Mouse (Mus musculus): ENCODE measurements around the gene Tnfaip2. TPM values are rescaled to one million over a fixed set of nuclear protein-coding genes. Genes with fewer than 3 reads are reported as not detected.

The Tnfaip2 gene
- total and polyA plus RNA-seq, 3 experiments = 94.7 to 123 (median 101) TPM

DNA sequence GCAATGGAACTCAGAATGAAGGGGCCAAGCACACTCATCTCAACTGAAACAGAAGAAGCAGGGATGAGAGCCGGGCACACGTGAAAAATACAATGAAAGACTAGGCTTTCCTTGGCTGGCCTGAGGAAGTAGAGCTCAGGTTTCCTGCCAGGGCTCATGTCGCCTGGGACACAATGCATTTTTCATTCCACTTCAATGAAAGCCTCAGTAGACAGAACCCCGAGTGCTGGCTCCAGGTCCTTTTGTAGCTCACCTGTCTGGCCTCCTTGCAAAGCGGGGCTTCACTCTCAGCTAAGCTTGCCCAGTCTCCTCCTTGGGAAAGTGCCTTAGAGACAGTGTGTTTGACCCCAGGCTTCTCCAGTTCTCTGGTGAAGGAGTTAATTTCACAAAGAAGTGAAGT is 36.7 kb downstream of the Tnfaip2 start:
- Histone ChIP-seq H3K4me3 (ENCODE audit: low read depth, low read length) (no peak overlapping the region), H3K36me3 (replicated peaks) (no peaks in the 10 kb centered on the region), H3K27me3 (ENCODE audit: insufficient read depth, low read length) (peaks cover 59% of the 10 kb centered on the region), H3K4me1 (ENCODE audit: insufficient read depth, low read depth, low read length) (no peaks in the 10 kb centered on the region; the same call in 1 of the 2 replicates), H3K9me3 (replicated peaks) (0 out of 2 replicates have a peak, but pooled peaks cover 3% of the 10 kb centered on the region)
- no peak for TF ChIP-seq GATA1 (IDR thresholded peaks at IDR 0.05; ENCODE audit: borderline replicate concordance, low read length)
- no peak for TF ChIP-seq GATA2 (IDR thresholded peaks at IDR 0.05; ENCODE audit: borderline replicate concordance, low read depth, low read length)
- no peak for TF ChIP-seq CTCF (IDR thresholded peaks at IDR 0.05; ENCODE audit: low read depth, low read length)
- no peak for TF ChIP-seq TAL1 (conservative IDR thresholded peaks at IDR 0.05; ENCODE audit: low read depth, low read length)
- TF ChIP-seq POLR2AphosphoS5 (IDR thresholded peaks at IDR 0.05; ENCODE audit: insufficient replicate concordance, low read depth, low read length) = no peak
- ATAC-seq (ENCODE audit: extremely low read depth, insufficient number of reproducible peaks, low FRiP score, poor library complexity, severe bottlenecking) = no peak
- DNase-seq (ENCODE audit: low spot score) = no peak

GRCm38 (mm10) chr12:111479917-111480316 is 37.6 kb downstream of the Tnfaip2 start:
- DNase-seq (ENCODE audit: low spot score) = no peak
- Histone ChIP-seq H3K4me1 (ENCODE audit: insufficient read depth, low read depth, low read length) (no peaks in the 10 kb centered on the region), H3K27me3 (ENCODE audit: insufficient read depth, low read length) (peaks cover 53% of the 10 kb centered on the region), H3K9me3 (replicated peaks) (peaks cover 3% of the 10 kb centered on the region; the same call in 1 of the 2 replicates), H3K4me3 (ENCODE audit: low read depth, low read length) (no peak overlapping the region), H3K36me3 (replicated peaks) (no peaks in the 10 kb centered on the region)
- no peak for TF ChIP-seq POLR2AphosphoS5 (IDR thresholded peaks at IDR 0.05; ENCODE audit: insufficient replicate concordance, low read depth, low read length)
- TF ChIP-seq GATA2 (IDR thresholded peaks at IDR 0.05; ENCODE audit: borderline replicate concordance, low read depth, low read length) = no peak
- TF ChIP-seq TAL1 (conservative IDR thresholded peaks at IDR 0.05; ENCODE audit: low read depth, low read length) = no peak
- peak; percentile 60 for TF ChIP-seq CTCF (IDR thresholded peaks at IDR 0.05; ENCODE audit: low read depth, low read length)
- no peak for TF ChIP-seq GATA1 (IDR thresholded peaks at IDR 0.05; ENCODE audit: borderline replicate concordance, low read length)
- no peak for ATAC-seq (ENCODE audit: extremely low read depth, insufficient number of reproducible peaks, low FRiP score, poor library complexity, severe bottlenecking)

- no peak overlapping the region for H3K4me3 ChIP-seq (ENCODE audit: low read depth, low read length)
These were observed 42.9 kb downstream of the Tnfaip2 start for GRCm38 (mm10) chr12:111485046-111485651.

DNA sequence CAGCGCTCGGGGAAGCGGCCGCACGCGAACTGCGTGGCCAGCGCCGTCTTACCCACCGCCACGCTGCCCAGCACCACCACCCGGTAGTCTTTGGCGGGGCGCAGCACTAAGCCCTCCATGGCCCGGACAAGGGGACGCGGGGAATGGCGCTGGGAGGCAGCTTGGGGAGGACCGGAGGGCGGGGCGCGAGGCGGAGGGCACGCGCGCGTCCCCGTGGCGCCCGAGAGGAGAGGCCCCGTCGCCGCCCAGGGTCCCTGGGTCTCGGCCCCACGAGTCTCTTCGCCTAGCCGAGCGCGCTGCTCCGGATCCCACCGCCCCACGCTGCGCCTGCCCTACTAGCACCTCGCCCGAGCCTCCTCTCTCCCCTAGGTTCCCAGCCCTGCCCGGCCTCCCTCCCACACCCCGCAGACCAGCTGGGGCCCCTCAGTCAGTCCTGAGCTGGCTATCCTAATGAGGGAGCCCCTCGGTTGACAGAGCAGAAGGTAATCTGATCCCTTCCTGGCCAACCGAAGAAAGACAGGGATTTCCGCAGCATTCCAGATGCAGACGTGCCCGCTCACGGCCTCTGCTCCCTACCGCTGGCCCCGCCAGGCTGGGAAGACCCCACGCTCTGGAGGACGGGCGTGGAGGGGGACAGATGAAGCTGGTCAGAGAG is 43.5 kb downstream of the Tnfaip2 start, which contains the start of gene Gm266:
Gene Gm266, minus strand, starts transcription at position 172 of the 655 bp plus-strand sequence.
- no peak for DNase-seq (ENCODE audit: low spot score)
- Histone ChIP-seq H3K4me1 (ENCODE audit: insufficient read depth, low read depth, low read length) (peaks cover 15% of the 10 kb centered on the region), H3K4me3 (ENCODE audit: low read depth, low read length) (peak within 1 kb of the TSS; percentile 2; the same call in 1 of the 2 replicates), H3K27me3 (ENCODE audit: insufficient read depth, low read length) (peaks cover 60% of the 10 kb centered on the region), H3K9me3 (replicated peaks) (peaks cover 12% of the 10 kb centered on the region), H3K36me3 (replicated peaks) (no peaks in the 10 kb centered on the region)
- TF ChIP-seq GATA1 (IDR thresholded peaks at IDR 0.05; ENCODE audit: borderline replicate concordance, low read length) (no peak), TAL1 (conservative IDR thresholded peaks at IDR 0.05; ENCODE audit: low read depth, low read length) (no peak), POLR2AphosphoS5 (IDR thresholded peaks at IDR 0.05; ENCODE audit: insufficient replicate concordance, low read depth, low read length) (no peak), GATA2 (IDR thresholded peaks at IDR 0.05; ENCODE audit: borderline replicate concordance, low read depth, low read length) (no peak), CTCF (IDR thresholded peaks at IDR 0.05; ENCODE audit: low read depth, low read length) (no peak)
- ATAC-seq (ENCODE audit: extremely low read depth, insufficient number of reproducible peaks, low FRiP score, poor library complexity, severe bottlenecking) = no peak

More at GRCm38 (mm10) chr12:111485046-111485651, 42.9 kb downstream of the Tnfaip2 start:
- Histone ChIP-seq H3K36me3 (replicated peaks) (no peaks in the 10 kb centered on the region), H3K9me3 (replicated peaks) (peaks cover 12% of the 10 kb centered on the region), H3K27me3 (ENCODE audit: insufficient read depth, low read length) (peaks cover 59% of the 10 kb centered on the region), H3K4me1 (ENCODE audit: insufficient read depth, low read depth, low read length) (peaks cover 15% of the 10 kb centered on the region)
- DNase-seq (ENCODE audit: low spot score) (no peak), ATAC-seq (ENCODE audit: extremely low read depth, insufficient number of reproducible peaks, low FRiP score, poor library complexity, severe bottlenecking) (no peak)
- TF ChIP-seq GATA2 (IDR thresholded peaks at IDR 0.05; ENCODE audit: borderline replicate concordance, low read depth, low read length) (no peak), TAL1 (conservative IDR thresholded peaks at IDR 0.05; ENCODE audit: low read depth, low read length) (no peak), GATA1 (IDR thresholded peaks at IDR 0.05; ENCODE audit: borderline replicate concordance, low read length) (no peak), POLR2AphosphoS5 (IDR thresholded peaks at IDR 0.05; ENCODE audit: insufficient replicate concordance, low read depth, low read length) (no peak), CTCF (IDR thresholded peaks at IDR 0.05; ENCODE audit: low read depth, low read length) (no peak)

DNA sequence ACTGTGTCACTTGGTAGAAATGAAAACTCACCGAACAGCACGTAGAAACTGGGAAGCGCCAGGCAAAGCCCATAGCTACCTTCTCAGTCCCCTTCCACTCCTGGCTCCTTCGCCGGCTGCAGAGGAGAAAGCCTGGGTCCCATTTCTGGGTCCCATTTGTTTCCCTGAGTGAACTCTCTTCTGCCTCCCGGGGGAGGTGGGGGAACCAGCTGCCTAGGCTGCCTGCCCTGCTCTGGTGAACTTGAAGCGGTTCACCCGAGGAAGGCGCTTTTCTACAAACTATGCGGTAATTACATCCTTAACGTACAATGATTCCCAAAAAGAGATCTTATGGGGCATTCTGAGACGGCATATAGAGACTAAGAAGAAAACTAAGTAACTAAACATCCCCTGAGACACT is 44.2 kb downstream of the Tnfaip2 start:
- Histone ChIP-seq H3K27me3 (ENCODE audit: insufficient read depth, low read length) (peaks cover 59% of the 10 kb centered on the region), H3K4me3 (ENCODE audit: low read depth, low read length) (no peak overlapping the region)
- ATAC-seq (ENCODE audit: extremely low read depth, insufficient number of reproducible peaks, low FRiP score, poor library complexity, severe bottlenecking) = no peak

GRCm38 (mm10) chr12:111489261-111489865 is 47.1 kb downstream of the Tnfaip2 start:
- peaks cover 12% of the 10 kb centered on the region for H3K9me3 ChIP-seq (replicated peaks)
- DNase-seq (ENCODE audit: low spot score) = no peak
- TF ChIP-seq GATA2 (IDR thresholded peaks at IDR 0.05; ENCODE audit: borderline replicate concordance, low read depth, low read length) = no peak
- TF ChIP-seq CTCF (IDR thresholded peaks at IDR 0.05; ENCODE audit: low read depth, low read length) = no peak
- no peak for TF ChIP-seq POLR2AphosphoS5 (IDR thresholded peaks at IDR 0.05; ENCODE audit: insufficient replicate concordance, low read depth, low read length)
- no peak for TF ChIP-seq TAL1 (conservative IDR thresholded peaks at IDR 0.05; ENCODE audit: low read depth, low read length)
- no peak for TF ChIP-seq GATA1 (IDR thresholded peaks at IDR 0.05; ENCODE audit: borderline replicate concordance, low read length)
- H3K27me3 ChIP-seq (ENCODE audit: insufficient read depth, low read length) = peaks cover 56% of the 10 kb centered on the region
- peaks cover 15% of the 10 kb centered on the region for H3K4me1 ChIP-seq (ENCODE audit: insufficient read depth, low read depth, low read length)
- ATAC-seq (ENCODE audit: extremely low read depth, insufficient number of reproducible peaks, low FRiP score, poor library complexity, severe bottlenecking) = no peak
- H3K4me3 ChIP-seq (ENCODE audit: low read depth, low read length) = no peak overlapping the region
- H3K36me3 ChIP-seq (replicated peaks) = no peaks in the 10 kb centered on the region

More for the DNA sequence above, 44.2 kb downstream of the Tnfaip2 start:
- no peaks in the 10 kb centered on the region for H3K36me3 ChIP-seq (replicated peaks)
- H3K9me3 ChIP-seq (replicated peaks) = peaks cover 12% of the 10 kb centered on the region
- TF ChIP-seq CTCF (IDR thresholded peaks at IDR 0.05; ENCODE audit: low read depth, low read length) (no peak), POLR2AphosphoS5 (IDR thresholded peaks at IDR 0.05; ENCODE audit: insufficient replicate concordance, low read depth, low read length) (no peak), GATA2 (IDR thresholded peaks at IDR 0.05; ENCODE audit: borderline replicate concordance, low read depth, low read length) (no peak), GATA1 (IDR thresholded peaks at IDR 0.05; ENCODE audit: borderline replicate concordance, low read length) (no peak), TAL1 (conservative IDR thresholded peaks at IDR 0.05; ENCODE audit: low read depth, low read length) (no peak)
- no peak for DNase-seq (ENCODE audit: low spot score)
- peaks cover 15% of the 10 kb centered on the region for H3K4me1 ChIP-seq (ENCODE audit: insufficient read depth, low read depth, low read length)

All from G1E (cell line).